Mouse (Mus musculus) inflammation-experienced regulatory T-cells, adult 6 months (primary cell): ENCODE data around the gene Higd1b. TPM values are rescaled to one million over a fixed set of nuclear protein-coding genes. Genes with fewer than 3 reads are reported as not detected.

Experiments
- ATAC-seq: one replicate; pipeline ENCODE4 v1.8.0; 2017
- polyA plus RNA-seq, 3 experiments: library from polyadenylated mRNA; unstranded; fragments of 100-300 nt; shearing (Covaris generic); gene quantifications; one replicate each; pipeline ENCODE4 v1.2.1; 2017

Higd1b gene
- polyA plus RNA-seq = not detected

DNA sequence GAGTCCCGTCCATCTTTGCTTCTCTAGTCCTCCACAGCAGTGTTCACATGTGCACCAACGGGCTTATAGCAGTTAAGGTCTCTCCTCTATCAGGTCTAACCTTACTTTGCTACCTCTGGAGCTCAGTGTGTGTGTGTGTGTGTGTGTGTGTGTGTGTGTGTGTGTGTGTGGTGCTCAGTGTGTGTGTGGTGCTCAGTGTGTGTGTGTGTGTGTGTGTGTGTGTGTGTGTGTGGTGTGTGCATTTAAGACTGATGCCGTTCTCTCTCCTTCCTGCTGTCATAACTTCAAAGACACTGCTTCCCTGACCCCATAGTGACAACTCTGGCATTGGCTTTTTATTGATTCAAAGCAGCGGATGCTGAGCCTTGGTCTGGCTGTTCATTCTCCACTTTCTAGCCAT is at the start of gene Higd1b:
TSS of gene Higd1b (plus strand) at position 301 of the 400 bp plus-strand sequence.
- ATAC-seq = no peak

DNA sequence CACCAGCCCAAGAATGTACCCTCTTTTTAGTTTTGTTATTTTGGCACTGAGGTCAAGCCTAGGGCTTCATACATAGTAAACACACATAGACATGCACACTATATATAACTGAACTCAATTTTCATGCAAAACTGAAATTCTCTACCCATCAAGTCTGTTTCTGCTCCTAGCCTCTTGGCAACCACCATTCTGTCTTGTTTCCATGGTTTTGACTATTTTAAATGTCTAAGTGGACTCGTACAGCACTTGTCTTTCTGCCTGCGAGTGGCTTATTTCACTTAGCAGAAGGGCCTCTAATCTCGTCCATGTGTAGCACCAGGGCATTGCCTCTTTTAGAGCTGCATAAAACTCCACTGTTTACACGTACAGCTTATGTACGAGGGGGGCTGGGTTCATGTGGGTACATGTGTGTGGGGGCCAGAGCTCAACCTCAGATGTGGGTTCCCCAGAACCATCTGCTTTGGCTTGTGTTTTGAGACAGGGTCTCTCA is 47.9 kb upstream of the Higd1b start:
- no peak for ATAC-seq

DNA sequence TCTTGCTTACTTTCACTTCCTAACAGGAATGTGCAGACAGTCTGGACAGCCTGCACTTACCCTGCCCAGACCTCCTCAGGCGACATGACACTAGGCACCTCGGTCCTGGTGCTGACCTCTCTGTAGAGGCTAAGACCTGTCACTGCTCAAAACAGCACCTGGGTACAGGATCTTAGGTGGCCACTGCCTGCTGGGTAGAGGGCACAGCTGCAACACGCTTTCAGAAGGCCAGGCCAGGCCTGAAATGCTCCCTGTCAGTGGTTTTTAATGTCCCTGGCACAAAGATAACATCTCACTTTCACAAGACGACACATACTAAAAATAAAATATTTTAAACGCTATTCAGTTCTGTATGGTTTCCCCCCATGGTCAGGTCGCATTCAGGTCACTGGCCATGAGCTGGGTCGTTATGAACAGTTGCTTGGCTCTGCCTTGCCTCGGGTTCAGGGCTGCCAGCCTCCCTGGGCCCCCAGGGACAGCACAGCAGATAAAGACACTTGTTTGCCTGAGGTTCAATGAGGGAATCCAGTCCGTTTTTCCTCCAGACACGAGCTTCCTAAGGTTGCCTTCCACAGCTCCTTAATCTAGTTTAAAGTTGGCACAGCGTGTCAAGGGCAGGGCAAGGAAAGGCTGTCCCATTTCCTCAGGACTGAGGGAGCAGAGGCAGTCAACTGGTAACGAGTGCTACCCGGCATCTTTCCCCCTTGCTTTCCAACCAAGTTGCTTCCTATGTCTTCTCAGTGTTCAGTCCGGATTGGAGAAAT is 43.8 kb upstream of the Higd1b start:
- no peak for ATAC-seq

DNA sequence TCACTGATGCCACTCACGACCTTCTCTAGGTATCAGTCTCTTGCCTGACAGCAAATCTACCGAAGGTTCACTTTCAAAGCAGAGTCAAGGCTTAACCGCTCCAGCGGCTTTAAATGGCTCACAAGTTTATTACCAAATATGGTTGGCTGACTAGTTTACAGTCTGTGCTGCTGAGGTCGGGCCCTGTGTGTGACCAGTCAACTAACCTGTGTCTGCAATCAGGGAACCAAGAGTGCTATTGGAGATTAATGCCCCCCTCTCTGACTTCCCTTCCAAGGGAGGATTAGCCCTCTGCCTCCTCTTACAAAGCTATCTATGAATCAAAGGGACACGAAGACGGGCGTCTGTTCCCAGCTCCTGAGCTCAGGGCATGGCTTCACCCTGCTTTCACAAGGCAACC is 41.5 kb upstream of the Higd1b start:
- ATAC-seq = no peak

DNA sequence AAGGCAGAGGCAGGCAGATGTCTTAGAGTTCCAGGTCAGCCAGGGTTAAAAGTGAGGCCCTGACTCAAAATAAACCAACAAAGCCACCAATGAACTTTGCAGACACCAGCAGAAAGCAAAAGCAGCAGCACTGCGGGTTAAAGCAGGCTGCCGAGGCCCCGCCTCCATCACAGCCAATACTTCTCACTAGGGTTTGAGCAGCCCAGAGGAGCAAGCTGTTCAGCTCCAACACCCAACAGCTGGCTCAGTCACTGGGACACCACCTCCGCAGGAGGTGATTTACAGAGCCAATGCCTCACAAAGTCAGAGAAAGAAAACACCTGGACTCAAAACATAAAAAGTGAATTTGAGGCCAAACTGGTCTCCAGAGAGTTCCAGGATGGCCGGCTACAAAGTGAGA is 32.2 kb upstream of the Higd1b start:
- no peak for ATAC-seq

DNA sequence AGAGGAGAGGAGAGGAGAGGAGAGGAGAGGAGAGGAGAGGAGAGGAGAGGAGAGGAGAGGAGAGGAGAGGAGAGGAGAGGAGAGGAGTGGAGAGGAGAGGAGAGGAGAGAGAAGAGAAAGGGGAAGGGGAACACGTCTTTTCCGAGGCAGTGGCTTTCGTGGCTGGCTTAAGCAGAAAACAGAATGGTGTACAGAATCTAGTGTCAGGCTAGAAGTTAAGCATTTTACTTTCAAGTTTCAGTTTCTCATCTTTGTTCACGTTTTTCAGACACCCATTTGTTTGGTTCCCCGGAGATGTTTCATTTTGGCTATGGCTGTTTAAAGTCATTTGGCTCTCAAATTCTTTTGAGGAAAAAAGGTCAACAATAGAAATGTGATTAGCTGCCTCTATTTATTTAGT is 27.4 kb upstream of the Higd1b start:
- ATAC-seq = no peak

DNA sequence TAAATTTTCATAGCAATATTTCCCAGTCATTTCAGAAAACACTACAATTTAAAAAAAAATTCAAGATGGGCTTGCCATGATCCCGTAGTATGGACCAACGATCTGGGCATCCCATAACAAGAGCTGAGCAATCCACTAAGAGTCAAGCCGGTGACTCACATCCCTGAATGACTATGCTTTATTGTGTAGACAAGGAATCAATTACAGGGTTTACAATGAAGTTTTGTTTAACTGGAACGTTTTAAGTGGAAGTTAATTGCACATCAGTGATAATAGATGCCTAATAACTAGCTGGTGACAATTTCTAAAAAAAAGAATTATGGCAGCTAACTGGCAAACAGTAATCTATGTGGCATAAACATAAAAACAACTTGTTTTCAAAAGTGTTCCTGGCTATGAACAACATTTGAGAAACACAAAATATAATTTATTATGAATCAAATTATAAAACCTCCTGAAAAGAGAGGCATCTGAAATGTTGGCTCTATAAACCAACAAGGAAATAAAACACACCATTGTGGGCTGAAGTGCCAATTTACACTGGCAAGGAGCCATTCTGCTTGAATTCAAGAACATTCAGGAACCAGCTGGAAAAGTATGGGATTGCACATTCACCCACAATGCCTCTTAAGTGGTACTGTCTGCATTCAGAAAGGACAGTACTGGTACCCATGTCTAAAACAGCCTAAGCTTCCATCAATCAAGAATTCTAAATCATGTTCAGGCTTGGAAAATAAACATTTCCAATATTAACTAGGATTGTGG is 24.7 kb upstream of the Higd1b start:
- ATAC-seq = no peak

DNA sequence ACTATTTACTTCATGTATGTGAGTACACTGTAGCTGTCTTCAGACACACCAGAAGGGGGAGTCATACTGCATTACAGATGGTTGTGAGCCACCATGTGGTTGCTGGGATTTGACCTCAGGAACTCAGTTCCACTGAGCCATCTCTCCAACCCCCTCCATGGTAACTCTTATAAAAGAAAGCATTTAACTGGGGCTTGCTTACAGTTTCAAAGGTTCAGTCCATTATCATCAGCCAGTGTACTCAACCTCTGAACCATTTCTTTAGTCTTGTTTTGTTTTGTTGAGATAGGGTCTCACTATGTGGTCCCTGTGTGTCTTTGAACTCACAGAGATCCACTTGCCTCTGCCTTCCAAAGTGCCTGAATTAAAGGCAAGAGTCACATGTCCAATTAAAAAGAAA is 20.8 kb upstream of the Higd1b start:
- ATAC-seq = no peak

DNA sequence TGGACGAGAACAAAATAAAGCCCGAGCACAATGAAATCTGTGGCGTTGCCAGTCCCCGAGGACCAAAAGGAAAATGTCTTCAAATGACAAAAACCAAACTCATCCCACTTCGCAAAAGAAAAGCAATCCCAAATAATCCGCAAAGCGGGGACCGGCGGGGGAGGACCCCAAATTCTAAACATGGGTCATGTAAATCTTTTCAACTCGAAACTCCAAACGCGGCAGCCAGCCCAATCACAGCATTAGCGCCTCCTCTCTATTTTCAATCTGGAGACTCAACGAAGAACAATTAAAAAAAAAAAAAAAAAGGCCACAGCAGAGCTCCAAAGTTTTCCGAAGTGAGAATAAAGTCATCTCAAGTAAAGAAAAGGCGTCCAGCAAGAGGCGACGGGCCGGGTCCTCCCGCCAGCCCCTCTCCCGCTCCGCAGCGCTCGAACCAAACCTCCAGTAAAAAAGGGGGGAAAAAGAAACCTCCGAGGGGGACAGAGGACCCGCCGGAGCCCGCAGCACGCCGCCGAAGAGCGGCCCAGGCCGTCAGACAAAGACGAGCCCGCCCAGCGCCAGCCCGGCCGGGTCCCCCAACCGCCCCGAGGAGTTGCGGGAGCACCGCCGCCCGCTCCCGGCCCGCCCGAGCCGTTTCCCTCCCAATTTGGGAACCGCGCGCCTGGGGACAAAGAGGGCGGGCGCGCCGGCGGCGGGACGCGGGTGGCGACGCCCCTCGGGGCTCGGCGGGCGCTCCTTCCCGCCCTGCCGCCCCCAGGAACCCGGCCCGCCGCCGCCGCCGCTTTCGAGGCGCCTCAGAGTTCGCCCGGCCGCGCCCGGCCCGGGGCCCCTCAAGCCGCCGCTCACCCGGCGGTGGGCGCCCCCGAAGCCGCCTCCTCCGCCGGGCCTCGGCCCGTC is 17.3 kb upstream of the Higd1b start:
- ATAC-seq = no peak

DNA sequence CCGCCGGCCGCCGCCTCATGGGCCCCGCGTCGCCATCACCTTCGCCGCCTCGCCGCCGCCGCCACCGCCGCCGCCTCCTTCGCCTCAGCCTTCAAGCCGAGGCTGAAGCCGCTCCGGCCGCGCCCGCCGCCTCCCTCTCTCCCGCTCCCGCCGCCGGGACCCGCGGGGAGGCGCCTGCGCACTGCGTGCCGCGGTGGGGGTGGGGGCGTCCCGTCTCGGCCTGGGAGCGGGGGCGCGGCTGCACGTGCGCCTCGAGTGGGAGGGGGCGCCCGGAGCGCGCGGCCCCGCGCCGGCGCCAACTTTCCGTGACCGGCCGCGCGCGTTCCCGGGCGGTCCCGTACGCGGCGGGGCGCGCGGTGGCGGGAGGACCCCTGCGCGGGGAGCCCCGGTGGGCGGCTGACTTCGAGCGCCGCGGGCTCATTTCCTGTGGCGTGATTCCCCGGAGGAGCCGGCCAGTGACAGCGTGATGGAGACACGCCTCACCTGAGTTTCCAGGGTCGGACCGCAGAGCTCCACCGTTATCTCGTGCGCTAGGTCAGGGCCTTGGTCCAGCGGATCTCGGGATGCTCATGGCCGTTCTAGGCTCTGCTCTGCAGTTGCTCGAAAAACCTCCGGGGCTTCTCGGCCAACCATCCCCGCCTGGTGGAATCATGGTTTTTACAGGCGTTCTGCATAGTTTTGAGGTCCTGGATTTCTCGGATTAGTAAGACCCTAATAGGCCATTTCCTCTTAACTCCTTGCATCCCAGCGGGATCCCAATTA is 16.4 kb upstream of the Higd1b start, which contains the start of gene Gjc1:
TSS of gene Gjc1 (minus strand) at position 680 of the 762 bp plus-strand sequence.
- no peak for ATAC-seq

DNA sequence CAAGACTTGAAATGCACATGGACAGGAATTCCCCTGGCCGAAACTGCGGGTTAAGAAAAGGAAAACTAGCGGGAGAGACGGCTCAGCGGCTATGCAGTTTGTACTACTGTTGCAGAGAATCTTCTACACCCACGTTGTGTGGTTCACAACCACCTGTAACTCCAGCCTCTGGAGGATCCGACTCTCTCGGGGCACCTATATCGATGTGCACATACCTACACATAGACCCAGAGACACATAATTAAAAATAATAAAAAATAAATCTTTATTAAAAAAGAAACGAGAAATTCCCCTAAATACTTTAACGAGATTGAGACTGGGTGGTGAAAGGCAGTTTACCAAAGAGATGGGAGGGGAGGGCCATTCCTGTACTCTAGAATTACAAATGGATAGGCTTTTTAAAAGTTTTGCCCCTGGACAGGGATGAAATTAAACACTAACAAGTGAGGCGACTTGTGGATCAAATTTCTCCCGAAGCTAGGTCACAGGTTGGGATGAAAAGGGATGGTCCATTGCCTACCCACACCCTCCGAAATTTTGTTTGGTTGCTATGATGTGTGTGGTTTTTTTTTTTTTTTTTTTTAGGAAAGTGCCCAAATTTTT is 15.8 kb upstream of the Higd1b start:
- ATAC-seq = no peak

DNA sequence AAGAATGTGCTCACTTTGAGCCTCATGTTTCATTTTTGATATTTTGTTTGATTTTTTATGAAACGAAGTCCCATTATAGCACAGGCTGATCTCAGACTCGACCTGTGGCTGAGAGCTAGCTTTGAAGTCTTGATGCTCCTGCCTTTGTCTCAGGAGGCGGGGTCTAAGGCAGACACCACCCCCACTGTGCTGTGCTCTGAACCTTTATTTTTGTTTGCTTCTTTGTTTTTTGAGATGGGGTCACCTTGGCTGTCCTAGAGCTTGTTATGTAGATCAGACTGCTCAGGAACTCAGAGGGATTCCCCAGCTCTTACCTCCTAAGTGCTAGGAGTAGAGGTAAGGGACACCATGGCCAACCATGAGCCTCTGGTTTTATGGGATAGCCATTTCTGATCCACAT is 15.2 kb upstream of the Higd1b start:
- ATAC-seq = no peak

DNA sequence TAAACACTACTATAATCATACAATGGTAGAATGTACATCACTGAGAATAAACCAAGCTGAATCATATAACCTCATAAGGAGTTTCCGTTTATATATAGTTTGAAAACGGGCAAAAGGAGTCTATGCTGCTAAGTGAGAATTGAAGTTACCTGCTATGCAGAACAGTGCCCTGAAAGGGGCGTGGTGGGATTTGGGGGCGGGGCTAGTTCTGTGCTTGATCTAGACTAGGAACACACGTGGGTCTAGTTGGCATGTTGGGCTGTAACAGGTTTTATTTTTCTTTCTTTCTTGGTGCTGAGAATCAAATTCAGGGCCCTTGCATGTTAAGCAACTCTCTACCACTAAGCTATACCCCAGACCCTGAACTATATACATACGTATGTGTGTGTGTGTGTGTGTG is 14.4 kb upstream of the Higd1b start:
- ATAC-seq = no peak

DNA sequence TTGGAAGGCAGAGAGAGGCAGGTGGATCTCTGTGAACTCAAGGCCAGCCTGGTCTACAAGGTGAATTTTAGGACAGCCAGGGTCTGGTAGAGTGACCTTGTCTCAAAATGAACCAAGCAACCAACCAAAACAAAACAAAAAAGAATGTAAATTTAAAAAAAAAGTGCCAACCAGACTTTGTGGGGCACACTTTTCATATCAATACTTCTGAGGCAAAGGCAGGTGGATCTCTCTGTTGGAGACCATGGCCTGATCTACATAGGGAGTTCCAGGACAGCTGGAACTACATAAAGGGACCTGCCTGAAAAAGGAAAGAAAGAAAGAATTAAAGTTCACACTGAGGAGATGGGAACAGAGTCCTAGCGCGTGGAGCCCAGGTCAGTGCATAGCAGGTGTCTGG is 9.2 kb upstream of the Higd1b start:
- ATAC-seq = no peak

DNA sequence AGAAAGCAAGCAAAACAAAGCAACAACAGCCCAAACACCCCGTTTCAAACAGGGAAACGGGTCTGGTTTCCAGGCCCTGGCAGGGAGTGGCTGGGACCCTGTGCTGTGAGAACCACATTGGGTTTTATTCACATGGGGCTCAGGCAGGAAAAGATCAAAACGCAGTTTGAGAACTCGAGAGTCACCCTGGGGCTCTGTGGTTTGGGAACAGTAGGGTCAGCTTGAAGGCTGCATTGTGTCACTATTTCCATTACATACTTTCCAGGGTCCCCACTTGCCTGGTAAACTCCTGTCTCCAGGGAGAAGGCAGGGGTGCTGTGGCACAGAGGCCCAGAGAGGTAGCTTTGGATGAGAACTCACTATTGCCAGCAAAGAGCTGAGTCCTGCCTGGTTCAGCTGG is 8.6 kb upstream of the Higd1b start:
- no peak for ATAC-seq

DNA sequence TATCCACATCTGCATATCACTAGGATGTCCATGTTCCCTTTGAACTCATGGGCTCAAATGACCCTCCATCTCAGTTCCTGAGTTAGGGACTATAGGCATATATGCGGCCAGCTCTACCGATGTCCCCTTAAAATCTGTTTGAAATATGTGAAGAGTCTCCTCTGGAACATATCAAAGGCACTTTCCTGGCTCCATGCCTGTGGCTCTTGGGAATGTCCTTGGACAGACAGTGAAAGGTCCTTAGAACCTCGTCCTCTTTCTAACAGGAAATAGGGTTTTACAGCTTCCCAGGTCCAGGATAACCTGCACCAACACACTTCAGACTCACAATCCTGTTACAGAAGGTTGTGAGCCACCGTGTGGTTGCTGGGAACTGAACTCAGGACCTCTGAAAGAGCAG is 5.4 kb upstream of the Higd1b start:
- no peak for ATAC-seq

DNA sequence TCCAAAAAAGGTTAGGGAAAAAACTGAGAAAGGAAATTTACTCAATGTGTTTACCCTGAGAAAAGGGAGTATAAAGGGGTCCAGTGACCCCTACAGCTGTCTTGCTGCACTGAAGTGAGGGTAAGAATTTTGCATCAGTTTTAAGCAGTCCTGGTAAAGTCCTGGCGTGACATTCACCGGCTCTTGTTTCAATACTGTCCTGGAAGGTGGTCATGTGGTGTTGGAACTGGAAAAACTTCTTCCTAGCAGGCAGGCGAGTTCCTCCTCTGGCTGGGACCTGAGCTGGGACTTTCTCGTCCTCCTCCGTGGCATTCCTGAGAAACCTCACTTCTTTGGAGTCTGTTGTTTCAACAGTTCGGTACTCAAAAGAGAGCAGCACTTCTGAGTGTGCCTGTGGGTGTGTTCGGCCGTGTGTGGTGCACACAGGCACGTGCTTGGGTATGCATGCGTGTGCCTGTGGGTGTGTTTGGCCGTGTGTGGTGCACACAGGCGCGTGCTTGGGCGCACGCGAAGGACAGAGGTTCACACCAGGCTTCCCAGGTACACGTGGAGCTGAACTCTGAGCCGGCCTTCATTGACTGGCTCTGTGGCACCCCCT is 2.9 kb upstream of the Higd1b start:
- ATAC-seq = no peak

DNA sequence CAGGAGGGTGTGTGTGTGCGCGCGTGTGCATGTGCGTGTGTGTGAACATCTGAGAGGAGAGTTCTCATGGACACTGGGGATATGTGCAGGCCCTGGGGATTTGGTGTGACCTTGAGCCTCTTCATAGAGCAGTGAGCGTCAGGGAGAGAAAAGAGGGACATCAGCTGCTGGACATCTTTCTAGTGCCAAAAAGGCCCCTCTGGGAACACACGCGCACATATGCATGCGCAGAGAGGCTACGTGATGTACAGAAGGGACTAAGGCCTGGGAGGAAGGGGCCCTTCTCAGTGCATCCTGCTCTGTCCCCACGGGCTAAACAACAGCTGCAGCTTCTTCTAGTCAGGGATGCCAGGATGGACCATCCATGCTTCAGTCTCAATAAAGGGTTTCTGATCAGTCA is 1.4 kb upstream of the Higd1b start:
- ATAC-seq = no peak

DNA sequence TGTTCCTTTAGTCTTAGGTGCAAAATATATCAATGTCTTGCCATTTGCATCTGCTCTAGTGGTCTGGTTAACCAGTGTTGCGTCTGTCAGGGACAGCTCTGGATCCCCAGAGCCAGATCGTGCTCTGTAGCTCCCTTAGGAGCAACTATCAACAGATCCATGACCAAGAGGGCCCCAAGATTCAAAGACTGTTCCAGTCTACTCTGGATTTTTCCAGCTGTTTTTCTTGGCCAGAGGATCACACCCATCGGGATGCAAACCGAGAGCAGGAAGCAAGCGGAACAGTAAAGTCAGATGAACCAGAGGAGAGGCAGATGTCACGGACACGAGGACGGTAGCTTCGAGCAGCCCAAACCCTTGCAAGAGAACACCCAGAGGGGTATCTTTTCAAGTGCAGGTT is 497 bp downstream of the Higd1b start:
- ATAC-seq = no peak

DNA sequence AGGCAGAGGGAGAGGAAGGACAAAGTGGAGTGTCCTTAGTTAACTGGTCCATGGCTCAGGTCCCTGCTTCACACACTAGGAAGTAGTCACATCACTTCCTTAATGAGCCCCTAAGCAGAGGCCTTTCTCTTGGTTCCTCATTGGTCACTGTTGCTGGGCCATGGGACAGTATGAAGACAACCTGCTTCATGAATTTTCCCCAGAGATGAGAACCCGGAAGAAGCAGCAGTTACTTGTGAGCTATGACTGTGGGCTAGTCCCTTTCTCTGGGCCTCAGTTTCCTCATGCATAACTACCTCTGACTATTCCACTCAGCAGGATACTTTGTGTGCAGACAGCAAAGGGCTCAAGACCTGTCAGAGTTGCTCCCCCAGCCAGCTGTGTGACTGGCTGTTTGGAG is 1.7 kb downstream of the Higd1b start:
- no peak for ATAC-seq

DNA sequence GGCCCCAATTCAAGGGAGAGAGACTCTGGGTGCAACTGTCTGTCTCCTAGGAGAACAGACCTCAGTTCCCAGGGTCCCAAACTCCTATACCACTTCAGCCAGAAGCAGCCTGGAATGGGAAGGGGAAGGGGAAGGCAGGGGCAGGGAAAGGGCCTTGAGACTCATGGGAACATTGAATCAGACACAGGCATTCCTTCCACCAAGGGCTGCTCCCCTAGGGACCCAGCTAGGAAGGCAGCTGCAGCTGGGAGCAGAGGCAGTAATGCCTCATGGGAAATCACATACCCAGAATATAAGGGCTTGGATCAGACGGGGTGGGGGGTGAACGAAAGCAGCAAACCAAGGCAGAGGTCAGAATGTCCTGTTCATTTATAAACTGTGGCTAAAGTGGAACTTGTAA is 2.5 kb downstream of the Higd1b start:
- ATAC-seq = no peak
